Mouse (Mus musculus) CD4-positive helper T cell, adult 2 months (primary cell): ENCODE data around the gene Ehbp1l1.
A peak's percentile ranks its signal among the peaks of the same experiment; 100 is the strongest.

Experiments used
- DNase-seq: peaks from one replicate; pipeline ENCODE4 v3.0.0-alpha.2; 2012; ENCODE audit warnings: low read depth, missing footprints, low spot score

Gene Ehbp1l1

GRCm38 (mm10) chr19:5734325-5734724 lies 8.2 kb upstream of the Ehbp1l1 start:
- no peak for DNase-seq

GRCm38 (mm10) chr19:5731264-5731978 lies 5.3 kb upstream of the Ehbp1l1 start:
- DNase-seq: peak; percentile 91

GRCm38 (mm10) chr19:5730314-5731186 lies 4.4 kb upstream of the Ehbp1l1 start:
- no peak for DNase-seq

GRCm38 (mm10) chr19:5729444-5729815 lies 3.3 kb upstream of the Ehbp1l1 start, which contains the start of gene Fam89b:
Gene Fam89b, minus strand, starts transcription at chr19:5729653.
- peak; percentile 84 for DNase-seq

GRCm38 (mm10) chr19:5728631-5729443 lies 2.7 kb upstream of the Ehbp1l1 start:
- DNase-seq: no peak

GRCm38 (mm10) chr19:5727701-5728100 lies 1.6 kb upstream of the Ehbp1l1 start:
- peak; percentile 85 for DNase-seq

GRCm38 (mm10) chr19:5726961-5727578 lies 953 bp upstream of the Ehbp1l1 start:
- DNase-seq: peak; percentile 92

GRCm38 (mm10) chr19:5725029-5725707 lies 949 bp downstream of the Ehbp1l1 start:
- DNase-seq: no peak

- peak; percentile 79 for DNase-seq
Observed at GRCm38 (mm10) chr19:5724549-5724941, 1.6 kb downstream of the Ehbp1l1 start.

GRCm38 (mm10) chr19:5723934-5724548 lies 2.1 kb downstream of the Ehbp1l1 start:
- DNase-seq: no peak

GRCm38 (mm10) chr19:5722848-5723425 lies 3.2 kb downstream of the Ehbp1l1 start:
- no peak for DNase-seq

GRCm38 (mm10) chr19:5721233-5721632 lies 4.9 kb downstream of the Ehbp1l1 start:
- DNase-seq: no peak

GRCm38 (mm10) chr19:5716955-5717354 lies 9.2 kb downstream of the Ehbp1l1 start:
- no peak for DNase-seq

- DNase-seq: no peak
Observed at GRCm38 (mm10) chr19:5715793-5716688, 10.1 kb downstream of the Ehbp1l1 start.

- DNase-seq: no peak
Observed at GRCm38 (mm10) chr19:5713730-5714129, 12.4 kb downstream of the Ehbp1l1 start.

- DNase-seq: no peak
Observed at GRCm38 (mm10) chr19:5713255-5713654, 12.9 kb downstream of the Ehbp1l1 start.

- no peak for DNase-seq
Observed at GRCm38 (mm10) chr19:5711907-5712460, 14.1 kb downstream of the Ehbp1l1 start.

GRCm38 (mm10) chr19:5711218-5711617 lies 14.9 kb downstream of the Ehbp1l1 start:
- peak; percentile 65 for DNase-seq

GRCm38 (mm10) chr19:5710581-5710980 lies 15.5 kb downstream of the Ehbp1l1 start:
- no peak for DNase-seq
